Mouse (Mus musculus) fibroblast of lung, adult 2 months (primary cell): ENCODE results near the gene Dusp16.
A peak's percentile ranks its signal among the peaks of the same experiment; 100 is the strongest.

Source experiments
- DNase-seq: peaks from one replicate; pipeline ENCODE4 v3.0.0-alpha.2; 2011; ENCODE audit warnings: low read depth

Gene Dusp16

GRCm38 (mm10) chr6:134792141-134793045 is at the start of gene Dusp16:
Gene Dusp16, minus strand, starts transcription at chr6:134792625.
- DNase-seq: peak; percentile 71

GRCm38 (mm10) chr6:134840346-134840745 is 47.9 kb upstream of the Dusp16 start:
- DNase-seq: no peak

DNA sequence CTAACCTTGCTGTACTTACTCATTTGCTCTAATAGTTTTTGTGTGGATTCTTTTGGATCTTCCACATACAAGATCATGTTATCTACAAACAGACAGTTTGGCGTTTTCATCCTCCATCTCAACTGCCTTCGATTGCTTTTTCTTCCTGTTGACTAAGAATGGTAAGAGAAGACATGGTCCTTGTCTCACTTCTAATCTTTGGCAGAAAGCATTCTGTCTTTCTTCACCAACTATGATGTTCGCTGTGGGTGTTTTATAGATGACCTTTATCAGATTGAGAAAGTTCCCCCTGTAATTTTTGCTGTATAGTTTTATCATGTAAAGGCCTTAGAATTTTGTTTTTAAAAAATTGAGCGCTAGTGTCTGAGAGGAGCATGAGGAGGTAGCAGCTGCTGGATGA is 45.7 kb upstream of the Dusp16 start:
- no peak for DNase-seq

DNA sequence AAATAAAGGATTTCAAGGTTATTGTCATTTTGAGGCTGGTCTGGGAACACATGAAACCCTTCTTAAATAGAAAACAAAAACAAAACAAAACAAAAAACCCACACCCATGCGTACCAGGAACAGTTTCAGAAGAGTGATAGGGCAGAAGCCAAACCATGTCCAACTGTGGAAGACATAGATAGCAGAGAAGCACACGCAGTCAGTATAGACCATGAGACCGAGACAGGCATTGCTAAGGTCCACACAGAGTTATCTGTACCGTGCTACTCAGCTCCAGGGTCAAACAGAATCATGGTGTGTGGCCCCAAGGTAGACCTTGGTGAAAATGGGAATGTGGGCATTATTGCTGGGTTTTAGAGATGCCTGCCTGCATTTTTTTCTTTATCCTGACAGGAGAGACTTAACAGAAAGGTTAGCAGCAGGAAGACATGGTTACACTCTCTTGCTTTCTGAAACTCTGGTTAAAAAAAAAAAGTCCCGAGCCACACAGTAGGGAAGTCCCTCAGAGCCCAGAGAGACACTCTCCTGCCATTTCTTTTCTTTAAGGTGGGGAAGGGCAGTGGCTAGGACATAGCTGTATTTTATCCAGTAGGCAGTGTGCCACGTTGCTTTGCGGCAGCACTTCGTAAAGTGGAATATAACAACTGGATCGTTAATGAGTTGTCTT is 42.3 kb upstream of the Dusp16 start:
- no peak for DNase-seq

DNA sequence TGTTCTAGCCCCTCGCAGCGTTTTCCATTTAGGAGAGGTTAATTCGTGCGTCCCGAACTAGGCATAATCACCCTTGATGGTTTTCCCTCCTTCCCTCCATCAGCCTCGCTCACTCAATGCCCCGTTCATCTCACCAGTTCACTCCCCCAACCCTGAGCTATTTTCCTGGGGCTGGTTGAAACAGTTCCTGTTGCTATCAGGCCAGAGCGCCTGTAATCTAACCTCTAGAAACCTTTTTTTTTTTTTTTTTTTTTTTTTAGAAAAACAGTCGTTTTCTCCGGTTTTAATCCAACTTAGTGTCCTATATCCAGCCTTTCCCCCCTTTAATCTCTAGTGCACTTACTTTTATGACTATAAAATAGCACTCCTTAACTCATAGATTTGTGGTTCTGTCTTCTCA is 38.4 kb upstream of the Dusp16 start:
- no peak for DNase-seq

DNA sequence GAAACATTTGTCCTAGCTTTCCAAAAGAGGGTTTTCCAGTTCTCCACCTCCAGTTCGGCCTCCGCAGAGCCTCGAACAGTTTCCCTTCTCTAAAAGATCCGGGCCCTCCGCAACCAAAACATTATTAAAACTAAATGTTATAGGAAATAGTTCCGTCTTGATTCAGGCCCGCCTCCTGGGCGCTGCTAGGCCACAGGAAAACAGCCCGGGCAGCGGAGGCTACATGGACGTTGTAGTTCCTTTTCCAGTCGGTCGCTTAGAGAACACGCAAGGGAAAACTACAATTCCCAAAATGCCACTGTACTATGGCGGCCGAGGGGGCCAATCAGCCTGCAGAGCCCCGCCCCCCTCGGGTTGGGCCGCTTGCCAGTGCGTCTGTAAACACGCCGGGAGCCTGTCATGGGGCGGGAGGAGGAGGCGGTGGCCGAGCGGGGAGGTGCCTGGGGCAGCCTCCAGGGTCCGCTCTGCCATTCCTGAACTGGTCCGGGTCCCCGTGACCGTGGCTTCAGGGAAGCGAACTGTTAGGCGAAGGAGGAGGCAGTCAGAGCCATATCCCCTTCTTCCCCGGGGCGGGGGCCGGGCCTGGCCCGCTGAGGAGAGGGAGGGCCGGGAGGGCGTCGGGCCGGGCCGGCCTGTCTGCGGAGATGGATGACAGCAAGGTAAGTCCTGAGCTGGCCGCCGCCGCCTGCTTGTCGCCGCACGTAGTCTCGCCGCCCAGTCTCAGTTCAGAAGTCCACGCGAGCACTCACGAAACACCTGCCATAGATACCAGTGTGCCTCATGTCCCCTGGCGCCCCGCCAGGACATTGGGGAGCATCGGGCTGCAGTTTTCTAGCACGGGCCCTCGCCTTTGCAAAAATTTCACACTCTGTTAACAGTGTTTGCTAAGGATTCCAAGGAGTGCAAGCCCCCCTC is 37.6 kb upstream of the Dusp16 start, which contains the start of gene Crebl2:
TSS of gene Crebl2 (plus strand) at position 369 of the 915 bp plus-strand sequence.
- peak; percentile 97 for DNase-seq

- DNase-seq: no peak
Measured at GRCm38 (mm10) chr6:134822844-134823243, 30.4 kb upstream of the Dusp16 start.

DNA sequence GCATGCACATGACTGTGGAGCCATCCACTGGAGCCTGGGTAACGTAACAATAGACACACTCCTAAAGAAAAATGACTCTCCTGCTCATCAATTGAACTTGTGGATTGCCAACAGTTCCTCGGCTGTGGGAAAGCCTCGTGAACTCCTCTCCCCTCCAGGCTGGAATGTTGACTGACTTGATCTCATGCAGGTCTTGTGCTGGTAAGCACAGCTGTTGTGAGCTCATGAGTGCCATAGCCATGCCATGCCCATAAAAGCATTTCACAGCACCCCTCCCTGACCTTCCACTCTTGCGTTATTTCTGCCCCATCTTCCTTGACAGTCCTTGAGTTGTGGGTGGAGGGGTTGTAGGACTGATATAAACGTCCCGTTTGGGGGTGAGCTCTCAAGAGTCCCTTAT is 28.0 kb upstream of the Dusp16 start:
- no peak for DNase-seq

- no peak for DNase-seq
Measured at GRCm38 (mm10) chr6:134819741-134820140, 27.3 kb upstream of the Dusp16 start.

DNA sequence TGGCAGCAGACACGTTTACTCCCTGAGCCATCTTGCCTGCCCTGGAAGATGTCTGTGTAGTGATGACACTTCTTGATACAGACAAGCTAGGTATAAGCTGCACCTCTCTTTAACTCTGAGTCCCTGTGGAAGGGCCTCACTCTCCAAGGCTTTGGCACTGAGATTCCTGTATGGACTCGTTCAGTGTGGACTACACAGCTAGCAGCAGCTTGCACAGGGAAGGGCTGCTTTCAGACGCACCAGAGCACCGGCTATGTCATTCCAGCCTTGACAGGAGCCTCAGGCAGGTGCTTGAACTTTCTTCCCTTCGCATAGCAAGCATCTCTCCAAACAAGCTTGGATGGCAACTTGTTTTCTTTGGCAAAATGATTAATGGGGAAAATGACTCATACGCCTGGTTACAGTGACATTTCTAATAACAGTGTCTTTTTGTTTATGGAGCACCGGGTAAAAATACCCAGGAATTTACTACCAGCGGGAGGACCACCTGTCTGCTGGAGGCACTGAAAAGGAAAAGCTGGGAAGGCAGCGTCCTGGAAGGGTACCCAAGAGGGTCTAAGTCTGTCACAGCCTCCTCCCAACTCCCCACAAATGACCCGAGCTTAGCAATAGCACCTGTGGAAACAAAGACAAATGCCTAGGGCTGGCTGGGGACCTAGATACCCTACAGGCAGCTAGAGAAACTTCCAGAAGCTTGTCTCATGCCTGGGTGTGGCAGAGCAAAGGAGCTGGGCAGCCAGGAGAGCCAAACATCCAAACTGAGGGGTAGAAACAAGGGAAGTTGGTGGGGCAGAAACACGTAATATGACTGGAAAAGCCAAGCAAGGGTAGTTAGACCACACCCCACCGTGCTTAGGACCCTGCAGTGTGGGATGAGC is 24.9 kb upstream of the Dusp16 start:
- DNase-seq: no peak

DNA sequence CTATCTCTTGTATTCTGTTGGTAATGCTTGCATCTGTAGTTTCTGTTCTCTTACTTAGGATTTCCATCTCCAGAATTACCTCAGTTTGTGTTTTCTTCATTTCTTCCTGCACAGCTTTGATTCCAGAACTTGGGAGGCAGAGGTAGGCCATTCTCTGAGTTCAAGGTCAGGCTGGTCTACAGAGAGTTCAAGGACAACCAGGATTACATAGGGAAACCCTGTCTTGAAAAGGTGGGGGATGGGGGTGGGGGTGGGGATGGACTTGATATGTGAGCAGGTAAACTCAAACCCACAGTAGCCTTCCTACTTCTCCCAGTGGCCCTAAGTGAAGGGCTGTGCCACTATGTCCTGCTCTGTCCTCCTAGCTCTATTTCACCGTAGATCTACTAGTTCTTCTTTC is 20.6 kb upstream of the Dusp16 start:
- DNase-seq: no peak

- no peak for DNase-seq
Measured at GRCm38 (mm10) chr6:134807794-134808193, 15.4 kb upstream of the Dusp16 start.

DNA sequence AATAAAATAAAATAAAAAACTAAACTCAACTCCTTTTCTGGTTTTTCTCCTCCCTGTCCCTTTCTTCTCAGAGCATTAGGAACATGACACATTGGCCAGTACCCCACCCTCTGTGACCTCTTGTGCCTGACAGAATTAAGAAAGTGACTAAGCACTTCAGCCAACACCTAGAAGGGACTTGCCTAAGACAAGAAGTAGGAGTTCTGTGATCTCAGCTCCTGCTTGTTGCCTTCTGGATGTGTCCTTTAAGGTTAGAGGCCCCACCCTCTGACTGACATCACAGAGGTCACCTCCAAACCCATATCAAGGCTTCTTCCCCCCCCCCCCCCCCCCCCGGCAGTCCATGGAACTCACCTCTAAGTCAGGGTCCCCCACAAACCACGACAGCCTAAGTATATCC is 14.7 kb upstream of the Dusp16 start:
- no peak for DNase-seq

DNA sequence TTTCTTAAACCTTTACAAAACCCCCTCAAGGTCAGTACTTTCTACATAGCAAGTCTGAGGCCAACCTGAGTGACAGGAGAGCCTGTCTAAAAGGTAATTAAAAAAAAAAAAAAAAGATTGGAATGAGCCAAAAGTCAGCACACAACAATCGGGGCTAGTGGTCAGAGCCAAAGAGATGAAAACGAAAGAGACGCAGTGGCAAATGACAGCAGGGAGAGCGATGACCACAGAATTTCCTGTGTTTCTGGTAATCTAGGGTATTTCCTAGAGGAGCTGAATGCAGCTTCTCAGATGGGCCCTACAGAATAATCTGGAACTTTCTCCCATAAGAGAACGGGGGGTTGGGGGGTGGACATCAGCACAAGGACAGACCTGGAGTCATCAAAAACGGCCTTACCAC is 13.7 kb upstream of the Dusp16 start:
- DNase-seq: no peak

GRCm38 (mm10) chr6:134804736-134805277 is 12.4 kb upstream of the Dusp16 start:
- DNase-seq: no peak

- DNase-seq: no peak
Measured at GRCm38 (mm10) chr6:134802641-134803043, 10.2 kb upstream of the Dusp16 start.

DNA sequence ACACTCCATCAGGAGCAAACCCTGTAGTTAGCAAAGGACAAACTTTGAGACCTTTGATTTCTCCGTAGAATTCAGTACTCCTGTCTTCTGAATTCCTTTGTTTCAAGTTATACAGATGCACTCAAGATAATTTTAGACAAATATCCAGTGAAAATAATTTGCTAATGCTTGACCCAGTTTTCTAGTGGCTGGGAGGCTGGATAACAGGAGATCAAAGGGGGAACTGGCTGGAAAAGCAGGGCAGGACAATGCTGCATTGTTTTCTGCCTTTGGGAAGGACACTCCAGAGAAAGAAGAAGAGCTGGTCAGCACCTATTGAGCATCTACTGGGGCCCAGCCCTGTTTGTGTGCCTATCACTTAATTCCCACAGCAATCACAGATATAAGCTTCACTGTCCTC is 9.1 kb upstream of the Dusp16 start:
- DNase-seq: no peak

GRCm38 (mm10) chr6:134796297-134796696 is 3.9 kb upstream of the Dusp16 start:
- DNase-seq: no peak

- peak; percentile 45 for DNase-seq
Measured at GRCm38 (mm10) chr6:134793911-134794520, 1.6 kb upstream of the Dusp16 start.

DNA sequence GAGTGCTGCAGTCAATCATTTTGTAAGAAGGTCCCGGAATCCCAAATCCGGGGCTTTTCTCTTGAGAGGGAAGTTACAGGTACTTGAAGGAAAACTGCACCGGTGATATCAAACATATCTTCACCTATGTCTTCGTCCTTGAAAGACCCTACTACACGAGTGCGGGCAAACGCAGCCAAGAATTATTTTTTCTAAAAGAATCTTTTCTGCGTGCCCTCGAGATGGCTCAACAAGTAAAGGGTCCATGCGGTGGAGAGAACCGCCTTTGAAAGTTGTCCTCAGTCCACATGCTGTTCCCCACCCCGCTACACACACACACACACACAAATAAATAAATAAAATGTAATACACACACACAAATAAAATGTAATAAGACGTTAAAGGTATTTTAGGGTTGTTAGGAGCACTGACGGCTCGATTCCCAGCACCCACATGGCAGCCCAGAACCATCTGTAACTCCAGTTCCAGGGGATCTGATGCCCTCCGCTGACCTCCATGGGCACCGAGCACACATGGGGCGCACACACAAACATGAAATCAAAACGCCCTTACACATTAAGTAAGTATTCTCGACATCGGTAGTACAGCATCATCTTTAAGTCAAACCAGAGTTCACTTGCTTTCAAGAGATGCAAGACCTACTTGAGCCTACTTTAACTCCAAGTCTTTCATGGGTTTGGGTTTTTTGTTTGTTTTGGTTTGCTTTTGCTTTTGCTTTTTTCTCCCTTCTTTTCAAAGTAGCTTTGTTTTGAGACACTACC is 801 bp upstream of the Dusp16 start:
- no peak for DNase-seq
